Comparison of ENCODE assay signal across 9 mouse cellular contexts in the genomic region with DNA sequence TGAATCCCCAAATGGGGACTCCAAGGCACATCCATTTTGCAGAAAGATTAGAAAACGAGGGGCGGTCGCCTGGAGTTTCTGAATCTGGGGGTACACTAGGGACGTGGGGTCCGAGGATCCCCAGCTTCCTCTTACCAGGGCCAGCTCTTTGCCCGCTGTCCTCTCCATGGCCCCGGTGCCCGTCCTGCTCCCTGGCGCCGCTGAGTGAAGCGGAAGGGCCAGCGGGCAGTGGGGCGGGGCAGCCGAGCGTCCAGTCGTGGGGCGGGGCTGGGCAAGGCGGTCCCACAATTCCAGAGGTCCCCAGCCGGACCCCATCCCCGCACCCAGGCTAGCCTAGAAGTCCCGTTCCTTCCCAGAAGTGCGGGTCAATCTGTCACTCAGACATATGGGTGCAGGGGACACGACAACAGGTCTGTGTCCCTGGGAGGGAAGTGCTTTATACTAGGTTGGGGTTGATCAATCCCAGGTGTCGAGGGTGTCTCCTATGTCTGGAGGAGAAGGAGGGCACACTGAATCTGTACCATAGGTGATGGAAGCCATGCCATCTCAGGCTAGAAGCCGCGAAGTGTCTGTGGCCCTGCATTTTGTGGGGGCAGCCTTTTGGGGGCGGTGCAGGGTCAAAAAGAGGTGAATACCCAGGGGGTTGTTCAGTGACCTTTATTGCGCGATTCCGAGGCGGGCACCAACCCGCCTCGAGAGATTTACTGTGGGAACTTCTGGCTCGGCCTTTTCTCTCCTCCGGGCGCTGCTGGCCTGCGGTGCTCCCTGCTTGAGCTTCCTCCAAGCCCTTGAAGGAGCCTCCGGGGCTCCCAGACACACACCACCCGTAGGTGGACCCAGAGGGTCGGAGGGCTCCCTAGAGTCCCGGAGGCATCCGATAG. TPM values are rescaled to one million over a fixed set of nuclear protein-coding genes. Genes with fewer than 3 reads are reported as not detected.
DNase-seq lines count a peak whose midpoint lies in the region; TF ChIP-seq lines count a peak whose summit lies in the region.
"Had no signal": no experiment of that assay in that cellular context is flagged by ENCODE, and none has a peak within 500 bp of the region (broad histone marks: within the 10 kb centered on the region; RNA-seq: fewer than 3 reads in every experiment).

Gene Rgl3 (minus strand): TSS at position 217 of the 881 bp plus-strand sequence.

- H3K27ac ChIP-seq in layer of hippocampus, adult 2 months: no peak within 1 kb of the TSS

- no peak for DNase-seq in layer of hippocampus, adult 2 months (ENCODE audit: low spot score in 2 of 2)
- no peak for DNase-seq in layer of hippocampus, adult 9-10 months (ENCODE audit: low spot score)
- DNase-seq in embryo, embryonic 10 days (ENCODE audit: low spot score): peak; percentile 61
- DNase-seq in heart, adult 8-10 months (ENCODE audit: low spot score): peak; percentile 45
- DNase-seq in kidney, adult 8-10 months: peak; percentile 77 to 83
- DNase-seq in lung, postnatal 10 days: peak; percentile 79
- DNase-seq in retina, postnatal 1 day: peak; percentile 75
- no peak for DNase-seq in frontal cortex, postnatal 25 days (ENCODE audit: low spot score in 2 of 2)

- peak within 1 kb of the TSS; percentile 52 for H3K4me3 ChIP-seq in layer of hippocampus, adult 2 months

- no peak for TF ChIP-seq CTCF in layer of hippocampus, adult 2 months (conservative IDR thresholded peaks at IDR 0.05)

RNA-seq across cellular contexts. Expression of gene Rgl3, which starts in this region (rescaled TPM):
- total RNA-seq in layer of hippocampus, adult 2 months (2021): 1 to 10 TPM; 2.9 to 3.8 TPM
- total RNA-seq in heart, adult 8-10 months (2022): 1 to 10 TPM; 4.1 to 5.9 (median 4.3) TPM
- total RNA-seq: hematopoietic stem cell, adult 5-6 weeks had no signal

Comparison
In these comparisons a context has a peak if more than half of its experiments do, and no peak if none do; other contexts are left out.
1. DNase-seq: peak in embryo, embryonic 10 days (single experiment), heart, adult 8-10 months (single experiment), kidney, adult 8-10 months (2 of 2), lung, postnatal 10 days (single experiment) and retina, postnatal 1 day (single experiment); none in layer of hippocampus, adult 2 months (0 of 2), layer of hippocampus, adult 9-10 months (single experiment) and frontal cortex, postnatal 25 days (0 of 2).